Mouse (Mus musculus): ENCODE data around the gene Nsd2. TPM values are rescaled to one million over a fixed set of nuclear protein-coding genes. Genes with fewer than 3 reads are reported as not detected.
"Not testable (repeated sequence)": the region's sequence is repeated elsewhere in the genome, so short reads cannot be mapped to it uniquely, and the experiment has no call there.

The Nsd2 gene
- total RNA-seq, 2 experiments from 2014 or later: 54.4 to 66.9 TPM

GRCm38 (mm10) chr5:33841331-33841730 lies 20.8 kb downstream of the Nsd2 start:
- no peak for DNase-seq
- intact Hi-C loops (cut with DNase I): no loop called here

- no peak for DNase-seq
- intact Hi-C loops (cut with DNase I): no loop called here
Measured at GRCm38 (mm10) chr5:33842549-33842948, 22.0 kb downstream of the Nsd2 start.

GRCm38 (mm10) chr5:33851466-33851865 lies 30.9 kb downstream of the Nsd2 start:
- no peak for DNase-seq
- intact Hi-C loops (cut with DNase I): loop anchor here (5.0 kb wide), 1 partner anchor 106 kb away; no protein-coding TSS in a partner anchor

- DNase-seq: no peak
- intact Hi-C loops (cut with DNase I): loop anchor here (5.0 kb wide), 1 partner anchor 104 kb away; no protein-coding TSS in a partner anchor
Measured at GRCm38 (mm10) chr5:33853086-33853485, 32.6 kb downstream of the Nsd2 start.

GRCm38 (mm10) chr5:33854019-33854418 lies 33.5 kb downstream of the Nsd2 start:
- intact Hi-C loops (cut with DNase I): loop anchor here (5.0 kb wide), 1 partner anchor 103 kb away; no protein-coding TSS in a partner anchor
- DNase-seq: no peak

GRCm38 (mm10) chr5:33857693-33858092 lies 37.2 kb downstream of the Nsd2 start:
- intact Hi-C loops (cut with DNase I): no loop called here
- DNase-seq: no peak

- DNase-seq: no peak
- intact Hi-C loops (cut with DNase I): no loop called here
Measured at GRCm38 (mm10) chr5:33875472-33875871, 54.9 kb downstream of the Nsd2 start.

GRCm38 (mm10) chr5:33881118-33881517 lies 60.6 kb downstream of the Nsd2 start:
- DNase-seq: no peak
- intact Hi-C loops (cut with DNase I): no loop called here

GRCm38 (mm10) chr5:33893406-33893805 lies 72.9 kb downstream of the Nsd2 start:
- intact Hi-C loops (cut with DNase I): no loop called here
- no peak for DNase-seq

GRCm38 (mm10) chr5:33895116-33895515 lies 74.6 kb downstream of the Nsd2 start:
- DNase-seq: no peak
- intact Hi-C loops (cut with DNase I): no loop called here

- intact Hi-C loops (cut with DNase I): no loop called here
- DNase-seq: no peak
Measured at GRCm38 (mm10) chr5:33897158-33897557, 76.6 kb downstream of the Nsd2 start.

- intact Hi-C loops (cut with DNase I): no loop called here
- no peak for DNase-seq
Measured at GRCm38 (mm10) chr5:33898671-33899070, 78.1 kb downstream of the Nsd2 start.

- intact Hi-C loops (cut with DNase I): no loop called here
- DNase-seq: no peak
Measured at GRCm38 (mm10) chr5:33899245-33899644, 78.7 kb downstream of the Nsd2 start.

- DNase-seq: no peak
- intact Hi-C loops (cut with DNase I): no loop called here
Measured at GRCm38 (mm10) chr5:33900101-33900500, 79.6 kb downstream of the Nsd2 start.

GRCm38 (mm10) chr5:33900701-33901263 lies 80.3 kb downstream of the Nsd2 start:
- intact Hi-C loops (cut with DNase I): no loop called here

GRCm38 (mm10) chr5:33901278-33901677 lies 80.8 kb downstream of the Nsd2 start:
- intact Hi-C loops (cut with DNase I): no loop called here

More at GRCm38 (mm10) chr5:33900701-33901263, 80.3 kb downstream of the Nsd2 start:
- no peak for DNase-seq

GRCm38 (mm10) chr5:33902696-33903095 lies 82.2 kb downstream of the Nsd2 start:
- DNase-seq: peak; percentile 20 to 22
- intact Hi-C loops (cut with DNase I): no loop called here

More at GRCm38 (mm10) chr5:33901278-33901677, 80.8 kb downstream of the Nsd2 start:
- no peak for DNase-seq

GRCm38 (mm10) chr5:33903176-33903575 lies 82.7 kb downstream of the Nsd2 start:
- intact Hi-C loops (cut with DNase I): no loop called here
- DNase-seq: no peak

GRCm38 (mm10) chr5:33915031-33915430 lies 94.5 kb downstream of the Nsd2 start:
- intact Hi-C loops (cut with DNase I); DNase-seq: not testable (repeated sequence)

GRCm38 (mm10) chr5:33916616-33917015 lies 96.1 kb downstream of the Nsd2 start:
- DNase-seq; intact Hi-C loops (cut with DNase I): not testable (repeated sequence)

GRCm38 (mm10) chr5:33919466-33919865 lies 98.9 kb downstream of the Nsd2 start:
- intact Hi-C loops (cut with DNase I): no loop called here
- DNase-seq: no peak

GRCm38 (mm10) chr5:33920037-33920436 lies 99.5 kb downstream of the Nsd2 start:
- DNase-seq: no peak
- intact Hi-C loops (cut with DNase I): no loop called here

GRCm38 (mm10) chr5:33920924-33921323 lies 100.4 kb downstream of the Nsd2 start:
- intact Hi-C loops (cut with DNase I): no loop called here
- DNase-seq: no peak

All from heart, postnatal 10 days (tissue).